Comparison of ENCODE assay signal across 11 mouse cellular contexts in the genomic region with DNA sequence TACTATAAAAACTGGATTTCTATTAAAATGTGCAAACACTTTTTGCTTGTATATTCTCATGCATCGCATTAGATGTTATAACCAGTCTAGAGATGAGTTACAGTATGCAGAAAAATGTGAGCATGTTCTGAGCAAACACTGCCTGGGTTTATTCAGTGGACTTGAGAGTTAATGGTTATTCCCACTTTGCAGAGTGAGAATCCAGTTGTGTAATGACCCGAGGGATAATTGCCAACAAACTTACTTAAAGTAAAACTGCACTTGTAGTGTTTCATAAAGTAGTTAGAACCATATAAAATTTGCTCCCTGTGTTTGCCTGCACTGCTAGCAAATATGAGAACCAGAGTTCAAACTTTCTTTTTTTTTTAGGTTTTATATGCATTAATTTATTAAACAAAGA.
"Had no signal": no experiment of that assay in that cellular context is flagged by ENCODE, and none has a peak within 500 bp of the region (broad histone marks: within the 10 kb centered on the region; RNA-seq: fewer than 3 reads in every experiment).

No protein-coding gene starts in this region.

- H3K4me3 ChIP-seq: hindbrain, embryonic 13.5 days; limb, embryonic 10.5 days; liver, embryonic 15.5 days; lung, embryonic 15.5 days; neural tube, embryonic 12.5 days had no signal

- H3K27ac ChIP-seq: hindbrain, embryonic 13.5 days; hindbrain, postnatal 0 days; kidney, postnatal 0 days; limb, embryonic 10.5 days; liver, embryonic 15.5 days; lung, embryonic 15.5 days; neural tube, embryonic 12.5 days; stomach, postnatal 0 days had no signal

- H3K27me3 ChIP-seq: hindbrain, embryonic 13.5 days; liver, embryonic 15.5 days; lung, embryonic 15.5 days; neural tube, embryonic 12.5 days had no signal

- DNase-seq: layer of hippocampus, adult 9-11 months; thymus, postnatal 4 days had no signal

- H3K4me2 ChIP-seq: hindbrain, embryonic 13.5 days; liver, embryonic 11.5 days; liver, embryonic 15.5 days; lung, embryonic 15.5 days; neural tube, embryonic 12.5 days had no signal

- H3K36me3 ChIP-seq: hindbrain, embryonic 13.5 days; limb, embryonic 10.5 days; liver, embryonic 15.5 days; lung, embryonic 15.5 days; neural tube, embryonic 12.5 days had no signal

- ATAC-seq: hindbrain, postnatal 0 days had no signal

- H3K9ac ChIP-seq: hindbrain, embryonic 13.5 days; liver, embryonic 15.5 days; lung, embryonic 15.5 days; neural tube, embryonic 12.5 days had no signal

- H3K9me3 ChIP-seq: hindbrain, embryonic 13.5 days; limb, embryonic 10.5 days; liver, embryonic 15.5 days; lung, embryonic 15.5 days; neural tube, embryonic 12.5 days had no signal

- H3K4me1 ChIP-seq: hindbrain, embryonic 13.5 days; limb, embryonic 10.5 days; liver, embryonic 15.5 days; lung, embryonic 15.5 days; neural tube, embryonic 12.5 days had no signal
